Mouse (Mus musculus) testis, adult 2 months (tissue): ENCODE results near the gene Elmo1.

ENCODE experiments used
- CTCF ChIP-seq: fragments of 200-500 bp; IDR thresholded peaks from 2 replicates; pipeline ENCODE4 v1.5.1; 2012; ENCODE audit warnings: low read depth, mild to moderate bottlenecking, inconsistent platforms, low read length, moderate library complexity; ENCODE audit not compliant: control insufficient read depth, insufficient read depth, insufficient replicate concordance
- POLR2A ChIP-seq: fragments of 200-500 bp; IDR thresholded peaks from 2 replicates; pipeline ENCODE4 v1.6.1; 2012; ENCODE audit warnings: low read depth, mild to moderate bottlenecking, inconsistent platforms, low read length, moderate library complexity; ENCODE audit not compliant: control insufficient read depth

GRCm38 (mm10) chr13:20507381-20508129 is 417.2 kb downstream of the Elmo1 start:
- no peak for TF ChIP-seq POLR2A
- no peak for TF ChIP-seq CTCF
